Mouse (Mus musculus): ENCODE measurements at regions not wholly inside any gene's neighbourhood (a gene's known extent, or its start where the extent isn't known, plus 50 kb on each side); places are given as distances from the start of the nearest gene placed in this dataset.

DNA sequence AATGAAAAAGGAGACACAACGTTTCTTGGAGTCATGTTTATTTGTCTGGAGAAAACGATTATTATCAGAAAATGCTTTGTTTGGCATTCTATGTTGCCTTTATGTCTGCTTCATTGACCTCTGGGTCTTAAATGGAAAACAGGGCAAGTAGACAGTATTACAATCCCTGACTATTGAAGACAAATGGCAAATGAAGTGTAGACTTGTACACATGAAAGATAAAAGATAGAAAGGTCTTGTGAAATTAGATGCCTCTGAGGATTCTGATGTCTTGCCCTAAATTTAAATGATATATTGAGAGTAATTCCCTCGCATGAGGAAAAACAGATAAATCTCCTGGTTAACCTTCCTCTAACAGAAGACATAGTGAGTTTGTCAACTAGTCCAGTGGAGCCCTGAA lies 1186.7 kb downstream of the Slitrk1 start:
- DNase-seq, result no peak

DNA sequence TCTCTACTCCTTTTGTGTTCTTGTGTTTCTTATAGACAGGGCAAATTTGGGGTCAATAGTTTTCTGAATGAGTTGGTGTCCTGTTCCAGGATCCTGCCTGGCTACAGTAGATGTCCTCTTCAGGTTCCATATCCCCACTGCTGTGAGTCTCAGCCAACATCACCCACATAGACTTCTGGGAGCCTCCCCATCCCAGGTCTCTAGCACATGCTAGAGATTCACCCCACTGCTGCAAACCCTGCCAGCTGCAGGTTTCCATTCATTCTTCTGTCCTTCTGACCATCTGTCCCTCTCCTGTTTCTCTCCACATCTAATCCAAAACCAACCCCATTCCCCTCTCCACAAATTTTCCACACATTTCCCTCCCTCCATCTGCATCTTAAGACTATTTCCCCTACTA lies 1225.6 kb downstream of the Slitrk1 start:
- peak; percentile 22 for DNase-seq

DNA sequence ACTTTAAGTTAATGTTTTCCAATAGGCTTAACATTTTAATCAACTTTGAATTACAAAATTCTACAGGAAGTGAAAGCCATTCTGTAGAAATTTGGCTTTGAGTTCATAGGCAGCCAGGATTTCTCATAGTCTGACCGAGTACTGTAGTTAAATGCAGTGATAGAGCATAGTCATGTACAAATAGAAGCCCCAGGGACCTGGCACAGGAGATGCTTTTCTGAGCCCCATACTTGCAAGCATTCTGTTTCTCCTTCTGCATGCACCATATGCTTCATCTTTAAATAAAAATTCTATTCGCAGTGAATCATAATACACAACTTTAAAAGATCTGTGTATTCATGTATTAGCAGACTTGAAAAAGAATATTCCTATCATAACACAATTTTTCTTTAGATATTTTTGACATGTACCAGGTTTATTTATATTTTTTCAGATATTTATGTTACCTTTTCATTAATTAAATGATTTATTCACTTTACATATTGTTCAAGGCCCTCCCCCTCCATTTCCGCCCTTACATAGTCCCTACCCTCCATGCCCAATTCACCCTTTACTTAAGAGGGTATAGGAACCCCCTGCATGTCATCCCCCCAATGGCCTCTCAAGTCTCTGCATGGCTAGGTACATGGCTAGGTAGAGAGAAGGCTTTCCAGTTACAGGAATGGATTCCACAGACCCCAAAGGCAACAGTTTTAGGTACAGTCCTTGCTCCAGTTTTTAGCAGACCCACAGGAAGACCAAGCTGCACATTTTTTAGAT lies 1226.5 kb downstream of the Slitrk1 start:
- peak; percentile 73 to 82 for DNase-seq

DNA sequence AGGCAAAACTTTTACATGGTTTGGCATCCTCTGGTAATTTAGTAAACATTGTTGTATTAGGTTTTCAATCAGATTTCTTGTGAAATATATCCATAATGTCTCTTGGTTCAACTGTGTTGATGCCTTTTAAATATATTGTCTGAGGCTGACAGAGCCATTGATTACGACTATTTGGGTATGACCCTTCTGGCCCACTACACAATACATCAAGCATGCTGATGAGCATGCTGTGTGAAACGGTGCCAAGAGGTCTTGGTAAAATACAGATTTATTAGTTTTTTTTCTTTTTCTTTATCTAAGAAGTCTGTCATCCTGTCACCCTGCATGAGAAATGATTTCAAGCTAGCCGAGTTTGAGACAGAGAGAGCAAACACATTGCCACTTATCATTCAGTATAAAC lies 1257.4 kb downstream of the Slitrk1 start:
- no peak for DNase-seq

DNA sequence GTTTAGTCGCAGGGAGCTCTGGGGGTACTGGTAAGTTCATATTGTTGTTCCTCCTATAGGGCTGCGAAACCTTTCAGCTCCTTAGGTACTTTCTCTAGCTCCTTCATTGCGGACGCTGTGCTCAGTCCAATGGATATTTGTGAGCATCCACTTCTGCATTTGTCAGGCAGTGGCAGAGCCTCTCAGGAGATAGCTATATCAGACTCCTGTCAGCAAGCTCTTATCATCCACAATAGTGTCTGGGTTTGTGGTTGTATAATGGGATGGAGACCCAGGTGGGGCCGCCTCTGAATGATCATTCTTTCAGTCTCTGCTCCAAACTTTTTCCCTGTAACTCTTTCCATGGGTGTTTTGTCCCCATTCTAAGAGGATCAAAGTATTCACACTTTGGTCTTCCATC lies 1298.5 kb downstream of the Slitrk1 start:
- no peak for DNase-seq

DNA sequence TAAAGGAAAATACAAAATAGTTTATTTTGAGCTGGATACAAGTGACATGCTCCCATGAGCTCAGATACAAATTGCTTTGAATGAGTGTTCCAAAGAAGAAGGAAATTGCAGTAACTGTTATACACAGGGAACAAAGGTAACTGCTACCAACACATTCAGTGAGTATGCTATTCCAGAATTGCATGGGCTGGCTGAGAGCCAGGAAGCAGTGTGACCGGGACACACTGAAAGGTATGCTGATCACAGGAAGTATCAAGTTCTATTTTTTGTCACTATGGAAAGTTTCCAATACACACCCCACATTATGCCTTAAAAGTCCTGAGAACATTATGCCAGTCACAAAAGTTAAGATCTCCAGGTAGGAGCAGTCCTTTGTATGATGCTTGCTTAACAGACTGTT lies 1299.6 kb downstream of the Slitrk1 start:
- peak in 1 of 2 experiments; percentile 7 for DNase-seq

DNA sequence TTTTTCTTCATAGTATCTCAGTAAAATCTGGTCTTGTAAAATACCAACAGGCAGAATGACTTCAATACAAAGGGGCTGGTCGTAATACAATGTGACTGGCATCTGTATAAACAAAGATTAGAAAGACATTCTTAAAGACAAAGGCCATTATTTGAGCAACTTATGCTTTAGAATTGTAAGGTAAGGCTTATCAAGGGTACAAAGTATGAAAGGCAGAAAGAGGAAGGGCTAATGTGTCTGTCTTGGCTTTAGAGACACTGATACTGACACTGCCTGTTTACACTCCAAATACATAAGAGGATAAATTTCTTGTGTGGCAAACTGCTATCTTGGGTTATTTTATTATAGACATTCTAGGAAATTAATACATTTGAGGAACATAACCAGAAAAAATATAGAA lies 1310.8 kb downstream of the Slitrk1 start:
- no peak for DNase-seq

DNA sequence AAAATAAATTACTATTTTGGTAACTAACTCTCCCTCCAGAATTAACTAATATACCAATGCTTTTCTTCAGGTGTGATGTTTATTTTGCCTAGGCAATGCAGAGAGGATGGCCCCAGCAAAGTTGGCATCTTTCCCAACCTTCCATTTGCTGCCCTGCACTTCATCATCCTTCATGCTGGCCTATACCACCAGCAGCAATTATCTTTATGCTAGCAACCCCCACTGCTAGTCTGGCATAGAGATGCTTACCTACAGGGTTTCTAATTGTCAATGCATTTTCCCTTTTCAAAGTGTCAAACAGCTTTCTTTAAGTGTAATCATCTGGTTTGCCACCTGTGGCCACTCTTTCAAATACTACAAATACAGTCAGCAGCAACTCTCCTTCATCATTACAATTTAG lies 1327.2 kb downstream of the Slitrk1 start:
- no peak for DNase-seq

DNA sequence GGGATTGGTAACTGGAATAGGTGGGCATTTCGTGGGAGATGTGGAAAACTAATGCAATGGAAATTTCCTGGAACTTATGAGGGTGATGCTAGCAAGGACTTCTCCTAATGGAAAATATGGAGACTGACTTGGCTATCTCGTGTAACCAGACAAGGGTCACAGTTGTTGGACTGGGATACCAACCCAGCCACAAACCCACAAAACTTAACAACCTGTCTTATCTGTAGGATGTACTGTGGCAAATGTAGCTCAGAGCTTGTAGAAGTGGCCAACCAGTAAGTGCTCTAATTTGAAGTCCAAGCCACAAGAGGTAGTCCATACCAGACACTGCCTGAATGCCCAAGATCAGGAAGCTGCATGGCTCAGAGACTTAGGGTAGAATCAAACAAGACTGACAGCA lies 1329.7 kb downstream of the Slitrk1 start:
- DNase-seq, result no peak

DNA sequence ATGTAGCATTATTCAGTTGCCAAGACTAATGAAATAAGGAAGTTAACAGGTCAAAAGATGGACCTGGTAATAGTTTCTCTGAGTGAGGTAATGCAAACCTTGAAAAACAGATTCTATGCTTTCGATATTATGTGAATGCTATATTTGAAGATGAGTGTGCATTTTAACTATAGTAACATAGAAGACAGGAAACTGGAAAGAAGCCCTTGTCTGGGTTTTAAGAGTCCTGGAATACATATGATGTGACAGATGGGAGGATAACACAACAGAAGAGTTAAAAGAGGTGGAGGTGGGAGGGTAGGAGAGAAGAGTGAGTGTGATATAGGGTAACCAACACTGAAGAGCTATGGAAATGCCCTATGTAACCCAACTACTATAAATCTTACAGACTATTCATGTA lies 1343.3 kb downstream of the Slitrk1 start:
- DNase-seq, result no peak

DNA sequence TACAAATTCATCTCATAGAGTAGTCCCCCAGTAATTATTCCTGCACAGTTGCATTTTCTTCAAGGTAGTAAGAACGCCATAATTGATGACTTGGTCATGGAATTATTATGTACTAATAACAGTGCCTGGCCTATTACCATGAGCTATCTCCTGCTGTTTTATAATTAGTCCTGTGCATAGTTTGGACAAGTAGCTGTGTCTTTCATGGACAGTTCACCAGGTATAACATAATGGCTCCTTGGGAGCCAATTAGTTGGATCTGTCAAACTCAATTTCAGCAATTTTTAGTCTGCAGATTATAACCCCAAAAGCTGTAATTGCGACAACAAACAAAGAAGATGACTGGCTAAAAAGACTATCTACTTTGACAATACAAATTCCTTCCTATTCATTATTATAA lies 1345.5 kb downstream of the Slitrk1 start:
- DNase-seq, result no peak

Data from cerebellum, adult 18-20 months (tissue).